Comparison of ENCODE assay signal across 30 mouse cellular contexts in the genomic region with DNA sequence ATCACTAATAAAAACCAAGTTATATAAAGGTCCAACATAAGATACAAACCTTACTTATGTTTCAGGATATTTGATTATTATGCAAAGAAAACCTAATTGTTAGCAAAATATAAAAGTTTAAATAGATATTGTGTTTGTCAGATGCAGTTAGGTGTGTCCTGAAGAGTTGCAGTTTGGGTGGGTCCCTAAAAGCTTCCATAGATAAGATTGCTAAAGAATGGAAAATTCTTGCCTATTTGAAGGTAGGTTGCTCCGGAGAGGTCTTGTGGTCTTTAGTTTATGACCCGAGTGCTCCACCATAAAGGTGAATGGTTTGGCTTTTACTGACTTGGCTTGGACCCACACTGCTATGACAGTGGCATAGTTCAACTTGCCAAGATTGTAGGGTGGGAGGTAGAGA. TPM values are rescaled to one million over a fixed set of nuclear protein-coding genes. Genes with fewer than 3 reads are reported as not detected.
DNase-seq lines count a peak whose midpoint lies in the region; ATAC-seq and TF ChIP-seq lines count a peak whose summit lies in the region.
"Had no signal": no experiment of that assay in that cellular context is flagged by ENCODE, and none has a peak within 500 bp of the region (broad histone marks: within the 10 kb centered on the region; RNA-seq: fewer than 3 reads in every experiment).

No protein-coding gene starts in this region.

- no peak for DNase-seq in liver, embryonic 13.5 days
- DNase-seq in liver = no peak
- DNase-seq in CH12.LX (ENCODE audit: extremely low read depth) = no peak
- DNase-seq in gastrocnemius, adult 8-10 months (ENCODE audit: low spot score in 2 of 2) = no peak
- DNase-seq in hindbrain, embryonic 14.5 days (ENCODE audit: low spot score) = no peak
- DNase-seq: adrenal gland, adult 8-10 months; adrenal gland, postnatal 25 days; B cell, adult 2 months; cerebellum, adult 11-12 months; cerebellum, adult 8-10 months; cerebellum, postnatal 10 days; cerebellum, postnatal 36 days; embryo, embryonic 11 days; gastrocnemius, adult 2 months; gastrocnemius, postnatal 25 days; heart, adult 18-20 months; heart, postnatal 14 days; heart, postnatal 4 days had no signal

- dilution Hi-C loops in CH12.LX (cut with MboI; ENCODE audit: extremely low pct_ligation_motif_present, extremely low pct_unique_long_range_greater_than_20kb, low sequenced_read_pairs) = no loop called here

- in situ Hi-C loops in CH12.LX (cut with MboI; ENCODE audit: low pct_ligation_motif_present, low pct_unique_long_range_greater_than_20kb, low sequenced_read_pairs) = no loop called here

- H3K9me3 ChIP-seq in liver, embryonic 13.5 days (replicated peaks) = no peaks in the 10 kb centered on the region
- H3K9me3 ChIP-seq in CH12.LX (replicated peaks; ENCODE audit: low read length) = no peaks in the 10 kb centered on the region
- H3K9me3 ChIP-seq in hindbrain, embryonic 14.5 days (ENCODE audit: control insufficient read depth, low read length) = no peaks in the 10 kb centered on the region
- H3K9me3 ChIP-seq: embryonic facial prominence, embryonic 10.5 days; embryonic facial prominence, embryonic 13.5 days; forebrain, embryonic 10.5 days; forebrain, embryonic 13.5 days; heart, embryonic 10.5 days; heart, embryonic 13.5 days; hindbrain, embryonic 15.5 days had no signal

- peak; percentile 63 for ATAC-seq in liver, embryonic 13.5 days (ENCODE audit: low read depth)
- peak; percentile 52; the same call in 1 of the 2 replicates for ATAC-seq in erythroid progenitor cell, adult 5-6 weeks (replicated peaks; ENCODE audit: low FRiP score, poor library complexity, severe bottlenecking)
- ATAC-seq in megakaryocyte-erythroid progenitor cell, adult 5-6 weeks (replicated peaks; ENCODE audit: low FRiP score, low TSS enrichment, poor library complexity, severe bottlenecking) = peak; percentile 50
- no peak for ATAC-seq in hindbrain, embryonic 14.5 days (ENCODE audit: low FRiP score)
- ATAC-seq: activated CD4-positive, CD25-positive, alpha-beta regulatory T cell, adult 4 months; forebrain, embryonic 13.5 days; forebrain, embryonic 16.5 days had no signal

- no peak overlapping the region for H3K4me2 ChIP-seq in liver, embryonic 13.5 days
- H3K4me2 ChIP-seq in CH12.LX (ENCODE audit: insufficient read depth, low read depth, poor library complexity, severe bottlenecking) = peak overlapping the region; percentile 15; the same call in 1 of the 2 replicates
- H3K4me2 ChIP-seq in hindbrain, embryonic 14.5 days (replicated peaks) = no peak overlapping the region
- H3K4me2 ChIP-seq: embryonic facial prominence, embryonic 13.5 days; forebrain, embryonic 13.5 days; heart, embryonic 13.5 days; hindbrain, embryonic 15.5 days had no signal

- WGBS in liver, embryonic 13.5 days (ENCODE audit: insufficient replicate concordance) = 51% methylated on average over 2 of the region's 2 CpGs
- 88% methylated on average over 2 of the region's 2 CpGs for whole genome bisulfite sequencing in hindbrain, embryonic 14.5 days

- no peak overlapping the region for H3K9ac ChIP-seq in liver, embryonic 13.5 days
- no peak overlapping the region for H3K9ac ChIP-seq in CH12.LX (ENCODE audit: insufficient read depth, low read depth)
- H3K9ac ChIP-seq in hindbrain, embryonic 14.5 days = no peak overlapping the region
- H3K9ac ChIP-seq: embryonic facial prominence, embryonic 13.5 days; forebrain, embryonic 13.5 days; heart, embryonic 13.5 days; hindbrain, embryonic 15.5 days had no signal

- H3K79me2 ChIP-seq in CH12.LX (replicated peaks; ENCODE audit: control insufficient read depth, extremely low read depth, insufficient read depth, poor library complexity, severe bottlenecking) = no peaks in the 10 kb centered on the region

- no peak overlapping the region for H3K27ac ChIP-seq in liver, embryonic 13.5 days
- H3K27ac ChIP-seq in CH12.LX (ENCODE audit: insufficient read depth, low read depth) = no peak overlapping the region
- H3K27ac ChIP-seq in hindbrain, embryonic 14.5 days = no peak overlapping the region
- H3K27ac ChIP-seq: embryonic facial prominence, embryonic 10.5 days; embryonic facial prominence, embryonic 13.5 days; forebrain, embryonic 10.5 days; forebrain, embryonic 13.5 days; gastrocnemius, adult 2 months; heart, embryonic 10.5 days; heart, embryonic 13.5 days; hindbrain, embryonic 15.5 days had no signal

- no peaks in the 10 kb centered on the region for H3K36me3 ChIP-seq in liver, embryonic 13.5 days
- no peaks in the 10 kb centered on the region for H3K36me3 ChIP-seq in CH12.LX (replicated peaks in 1 of 2; ENCODE audit: control insufficient read depth in 1 of 2, insufficient read depth in 1 of 2, low read length in 1 of 2)
- H3K36me3 ChIP-seq in hindbrain, embryonic 14.5 days (replicated peaks; ENCODE audit: control insufficient read depth, insufficient read depth) = no peaks in the 10 kb centered on the region
- H3K36me3 ChIP-seq: embryonic facial prominence, embryonic 10.5 days; embryonic facial prominence, embryonic 13.5 days; forebrain, embryonic 10.5 days; heart, embryonic 10.5 days; heart, embryonic 13.5 days; hindbrain, embryonic 15.5 days had no signal

- no peak for TF ChIP-seq EP300 in CH12.LX (IDR thresholded peaks at IDR 0.05; ENCODE audit: low read length)

- H3K4me3 ChIP-seq in liver, embryonic 13.5 days (replicated peaks) = no peak overlapping the region
- no peak overlapping the region for H3K4me3 ChIP-seq in CH12.LX (replicated peaks in 1 of 3; ENCODE audit: low read depth in 2 of 3, low read length in 2 of 3, poor library complexity in 1 of 3)
- H3K4me3 ChIP-seq in hindbrain, embryonic 14.5 days (replicated peaks; ENCODE audit: low read length) = no peak overlapping the region
- H3K4me3 ChIP-seq: embryonic facial prominence, embryonic 10.5 days; embryonic facial prominence, embryonic 13.5 days; erythroblast, embryonic 14.5 days; forebrain, embryonic 10.5 days; forebrain, embryonic 13.5 days; gastrocnemius, adult 2 months; heart, embryonic 10.5 days; heart, embryonic 13.5 days; hindbrain, embryonic 15.5 days had no signal

- no peak for TF ChIP-seq RAD21 in CH12.LX (IDR thresholded peaks at IDR 0.05; ENCODE audit: low read depth, low read length)

- no peak for TF ChIP-seq POLR2A in CH12.LX (IDR thresholded peaks at IDR 0.05; ENCODE audit: low read depth, low read length)

- no peak for TF ChIP-seq CTCF in CH12.LX (conservative IDR thresholded peaks at IDR 0.05 in 1 of 2, IDR thresholded peaks at IDR 0.05 in 1 of 2; ENCODE audit: low read depth in 2 of 2, low read length in 2 of 2)

- H3K27me3 ChIP-seq in liver, embryonic 13.5 days = no peaks in the 10 kb centered on the region
- no peaks in the 10 kb centered on the region for H3K27me3 ChIP-seq in CH12.LX (replicated peaks)
- no peaks in the 10 kb centered on the region for H3K27me3 ChIP-seq in hindbrain, embryonic 14.5 days (ENCODE audit: control insufficient read depth, insufficient read depth, low read length)
- H3K27me3 ChIP-seq: embryonic facial prominence, embryonic 13.5 days; forebrain, embryonic 13.5 days; heart, embryonic 13.5 days; hindbrain, embryonic 15.5 days had no signal

- H3K4me1 ChIP-seq in liver, embryonic 13.5 days (replicated peaks) = peaks cover 5% of the 10 kb centered on the region
- peaks cover 6 to 12% of the 10 kb centered on the region in 2 experiments; a peak in 3 of 4 replicates for H3K4me1 ChIP-seq in CH12.LX (ENCODE audit: control insufficient read depth in 1 of 2, insufficient read depth in 2 of 2)
- no peaks in the 10 kb centered on the region for H3K4me1 ChIP-seq in hindbrain, embryonic 14.5 days (replicated peaks; ENCODE audit: control insufficient read depth, insufficient read depth, low read length)
- H3K4me1 ChIP-seq: embryonic facial prominence, embryonic 10.5 days; embryonic facial prominence, embryonic 13.5 days; forebrain, embryonic 10.5 days; forebrain, embryonic 13.5 days; heart, embryonic 10.5 days; heart, embryonic 13.5 days; hindbrain, embryonic 15.5 days had no signal

TF ChIP-seq in CH12.LX, 34 proteins besides CTCF, POLR2A, EP300 and RAD21:
- TF ChIP-seq ETS1 (conservative IDR thresholded peaks at IDR 0.05; ENCODE audit: low read depth, low read length) (no peak), ZKSCAN1 (IDR thresholded peaks at IDR 0.05; ENCODE audit: borderline replicate concordance, low read depth, low read length) (no peak), TBP (conservative IDR thresholded peaks at IDR 0.05; ENCODE audit: low read depth, low read length) (no peak), POLR2AphosphoS2 (IDR thresholded peaks at IDR 0.05; ENCODE audit: low read depth, low read length) (no peak)
TF ChIP-seq in CH12.LX: peak in this region for 0.

RNA-seq across cellular contexts. Expression of a gene that starts 7.9 kb away (rescaled TPM):
- 29.0 and 35.3 TPM in 2 replicates for polyA plus RNA-seq in liver, embryonic 13.5 days (2015; fragmentation: Nextera tagmentation; extraction: Ambion mirVana)
- total RNA-seq in CH12.LX (2012; rRNA removed) = 35.3 and 36.3 TPM in 2 replicates
- total RNA-seq in CH12.LX (2014; rRNA removed) = 70.3 and 71.9 TPM in 2 replicates
- polyA plus RNA-seq in CH12.LX (2012; ENCODE audit: insufficient read length, low read depth) = 44.5 and 45.6 TPM in 2 replicates
- total RNA-seq in erythroid progenitor cell, adult 5-6 weeks (2015; ENCODE audit: low replicate concordance) = 31.4 and 84.7 TPM in 2 replicates
- total RNA-seq in erythroid progenitor cell, adult 5-6 weeks (2017; ENCODE audit: low replicate concordance) = 58.6 and 80.2 TPM in 2 replicates
- 32.0 and 37.5 TPM in 2 replicates for total RNA-seq in megakaryocyte-erythroid progenitor cell, adult 5-6 weeks (2014; fragmentation: Nextera tagmentation)
- total RNA-seq in megakaryocyte-erythroid progenitor cell, adult 5-6 weeks (2017) = 67.8 and 68.6 TPM in 2 replicates
- 1 to 10 TPM; 3.9 to 6.5 (median 4.5) TPM for total RNA-seq in gastrocnemius, adult 8-10 months (2022)
- 14.4 and 15.0 TPM in 2 replicates for polyA plus RNA-seq in hindbrain, embryonic 14.5 days (2014; fragmentation: Nextera tagmentation; extraction: Ambion mirVana)

Comparison
In these comparisons a context has a peak if more than half of its experiments do, and no peak if none do; other contexts are left out.
1. RNA of a gene that starts 7.9 kb away (total RNA-seq): 31.4 to 84.7 TPM in erythroid progenitor cell, adult 5-6 weeks, 35.3 to 71.9 TPM in CH12.LX and 32.0 to 68.6 TPM in megakaryocyte-erythroid progenitor cell, adult 5-6 weeks; 3.9 to 6.5 TPM in gastrocnemius, adult 8-10 months; every median in the first group is over 4 times any median in the second.